Mouse (Mus musculus): ENCODE data around the gene Herc3. TPM values are rescaled to one million over a fixed set of nuclear protein-coding genes. Genes with fewer than 3 reads are reported as not detected.

The Herc3 gene
- polyA plus RNA-seq, 2 experiments: 2.4 to 3.3 TPM

DNA sequence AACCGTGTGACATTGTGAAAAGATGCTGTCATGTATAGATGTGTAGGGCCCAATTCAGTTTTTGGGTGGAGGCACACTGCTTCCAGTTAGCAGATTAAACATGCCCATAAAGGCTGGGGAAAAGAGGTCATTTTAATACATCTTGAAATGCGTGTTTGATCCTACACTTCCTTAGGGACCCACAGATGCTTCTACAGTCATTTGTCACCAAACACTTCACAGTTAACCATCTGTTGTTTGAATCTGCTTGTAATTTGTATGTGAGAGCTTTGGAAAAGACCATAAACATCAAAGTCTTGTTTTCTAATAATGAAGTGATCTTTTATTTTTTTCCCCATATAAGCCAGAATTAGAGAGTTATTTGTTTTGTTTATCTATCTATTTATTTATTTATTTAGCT, 76.5 kb downstream of the Herc3 start:
- Histone ChIP-seq H3K4me1 (replicated peaks; ENCODE audit: control insufficient read depth in 2 of 2, insufficient read depth in 2 of 2, low read length in 1 of 2) (no peaks in the 10 kb centered on the region), H3K4me2 (ENCODE audit: low read depth) (no peak overlapping the region), H3K27me3 (ENCODE audit: control insufficient read depth, insufficient read depth, low read length) (peaks cover 3% of the 10 kb centered on the region; the same call in 1 of the 2 replicates), H3K9ac (replicated peaks) (no peak overlapping the region), H3K4me3 (ENCODE audit: insufficient read depth in 1 of 2, low read depth in 2 of 2, low read length in 2 of 2) (no peak overlapping the region), H3K27ac (no peak overlapping the region), H3K9me3 (ENCODE audit: control insufficient read depth, low read length) (no peaks in the 10 kb centered on the region), H3K36me3 (replicated peaks; ENCODE audit: control insufficient read depth, insufficient read depth, low read depth) (no peaks in the 10 kb centered on the region)
- DNase-seq (ENCODE audit: low read depth in 3 of 3, low spot score in 3 of 3) (no peak), ATAC-seq (ENCODE audit: insufficient read depth) (no peak)
- WGBS (ENCODE audit: insufficient replicate concordance): 64% methylated on average over 2 of the region's 2 CpGs
- no peak for TF ChIP-seq EP300 (IDR thresholded peaks at IDR 0.05; ENCODE audit: low read depth)
- no peak for TF ChIP-seq CTCF (IDR thresholded peaks at IDR 0.05; ENCODE audit: low read depth)

DNA sequence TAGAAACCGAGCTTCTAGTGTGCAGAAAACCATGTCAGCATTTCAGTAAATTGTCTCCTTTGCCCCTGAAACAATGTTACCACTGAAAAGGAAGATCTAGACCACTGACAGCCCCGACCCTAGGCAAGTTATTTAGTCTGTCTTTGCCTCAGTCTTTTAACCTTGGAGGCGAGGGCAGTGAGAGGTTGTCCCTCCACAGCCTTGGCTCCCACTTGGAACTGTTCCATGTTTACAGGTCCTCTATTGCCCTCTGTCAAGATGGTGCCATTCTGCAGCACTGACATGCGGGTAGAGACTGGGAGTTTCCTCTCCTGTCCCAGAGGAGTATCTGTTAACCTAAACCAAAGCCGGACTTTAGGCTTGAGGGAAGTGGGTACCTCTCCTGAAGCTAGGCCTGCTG, 81.6 kb downstream of the Herc3 start:
- no peaks in the 10 kb centered on the region for H3K27me3 ChIP-seq (ENCODE audit: control insufficient read depth, insufficient read depth, low read length)
- H3K4me2 ChIP-seq (ENCODE audit: low read depth): no peak overlapping the region
- H3K36me3 ChIP-seq (replicated peaks; ENCODE audit: control insufficient read depth, insufficient read depth, low read depth): no peaks in the 10 kb centered on the region
- TF ChIP-seq EP300 (IDR thresholded peaks at IDR 0.05; ENCODE audit: low read depth) (no peak), CTCF (IDR thresholded peaks at IDR 0.05; ENCODE audit: low read depth) (no peak)
- H3K9me3 ChIP-seq (ENCODE audit: control insufficient read depth, low read length): no peaks in the 10 kb centered on the region
- 50% methylated on average over 5 of the region's 5 CpGs for WGBS (ENCODE audit: insufficient replicate concordance)
- H3K4me3 ChIP-seq (ENCODE audit: insufficient read depth in 1 of 2, low read depth in 2 of 2, low read length in 2 of 2): no peak overlapping the region
- no peak overlapping the region for H3K27ac ChIP-seq
- H3K9ac ChIP-seq (replicated peaks): no peak overlapping the region
- no peak for DNase-seq (ENCODE audit: low read depth in 3 of 3, low spot score in 3 of 3)
- 0 out of 4 replicates have a peak, but pooled peaks cover 0 to 4% of the 10 kb centered on the region in 2 experiments for H3K4me1 ChIP-seq (replicated peaks; ENCODE audit: control insufficient read depth in 2 of 2, insufficient read depth in 2 of 2, low read length in 1 of 2)
- ATAC-seq (ENCODE audit: insufficient read depth): no peak

DNA sequence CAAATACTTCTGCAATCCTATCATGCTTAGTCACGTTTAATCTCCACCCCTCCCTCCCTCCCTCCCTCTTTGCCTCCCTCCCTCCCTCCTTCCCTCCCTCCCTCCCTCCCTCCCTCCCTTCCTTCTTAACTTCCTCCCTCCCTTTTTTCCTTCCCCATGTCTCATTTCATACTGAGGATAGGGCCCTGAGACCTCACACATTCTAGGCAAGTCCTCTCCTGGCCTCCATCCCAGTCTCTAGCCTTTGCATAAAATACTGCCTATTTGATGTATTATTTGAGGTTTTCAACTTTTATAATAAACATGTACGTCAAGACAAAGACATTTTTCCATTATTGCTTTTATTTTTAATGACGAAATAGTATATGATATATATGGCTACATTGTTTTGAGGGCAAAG, 82.3 kb downstream of the Herc3 start:
- ATAC-seq (ENCODE audit: insufficient read depth): no peak
- H3K4me1 ChIP-seq (replicated peaks; ENCODE audit: control insufficient read depth in 2 of 2, insufficient read depth in 2 of 2, low read length in 1 of 2): 0 out of 4 replicates have a peak, but pooled peaks cover 0 to 4% of the 10 kb centered on the region in 2 experiments
- no peak for DNase-seq (ENCODE audit: low read depth in 3 of 3, low spot score in 3 of 3)
- H3K9ac ChIP-seq (replicated peaks): no peak overlapping the region
- H3K4me2 ChIP-seq (ENCODE audit: low read depth): no peak overlapping the region
- no peak overlapping the region for H3K4me3 ChIP-seq (ENCODE audit: insufficient read depth in 1 of 2, low read depth in 2 of 2, low read length in 2 of 2)
- WGBS (ENCODE audit: insufficient replicate concordance): 42% methylated on average over 3 of the region's 3 CpGs
- no peaks in the 10 kb centered on the region for H3K27me3 ChIP-seq (ENCODE audit: control insufficient read depth, insufficient read depth, low read length)
- no peak overlapping the region for H3K27ac ChIP-seq
- H3K36me3 ChIP-seq (replicated peaks; ENCODE audit: control insufficient read depth, insufficient read depth, low read depth): no peaks in the 10 kb centered on the region
- TF ChIP-seq EP300 (IDR thresholded peaks at IDR 0.05; ENCODE audit: low read depth): no peak
- no peak for TF ChIP-seq CTCF (IDR thresholded peaks at IDR 0.05; ENCODE audit: low read depth)
- H3K9me3 ChIP-seq (ENCODE audit: control insufficient read depth, low read length): no peaks in the 10 kb centered on the region

DNA sequence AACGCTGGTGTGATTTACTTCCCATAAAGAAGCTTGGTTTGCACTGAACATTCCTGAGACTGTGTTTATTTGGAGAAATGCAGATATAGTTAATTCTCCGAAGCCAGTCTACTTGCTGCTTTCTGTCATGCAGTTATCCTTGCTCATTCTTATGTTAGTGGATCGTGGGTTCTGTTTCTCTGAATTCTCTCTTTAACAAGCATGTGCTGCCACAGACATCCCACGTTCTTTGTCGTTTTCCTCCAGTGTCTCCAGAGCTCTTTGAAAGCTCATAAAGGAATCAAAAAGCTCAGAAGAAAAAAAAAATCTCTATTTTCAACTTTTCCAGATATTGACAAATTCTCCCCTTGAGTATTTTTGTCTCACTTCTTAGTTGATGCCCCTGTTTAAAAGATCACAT, 82.7 kb downstream of the Herc3 start:
- ATAC-seq (ENCODE audit: insufficient read depth): no peak
- H3K9ac ChIP-seq (replicated peaks): no peak overlapping the region
- no peak overlapping the region for H3K27ac ChIP-seq
- H3K4me2 ChIP-seq (ENCODE audit: low read depth): no peak overlapping the region
- H3K27me3 ChIP-seq (ENCODE audit: control insufficient read depth, insufficient read depth, low read length): no peaks in the 10 kb centered on the region
- no peaks in the 10 kb centered on the region for H3K9me3 ChIP-seq (ENCODE audit: control insufficient read depth, low read length)
- 0 out of 4 replicates have a peak, but pooled peaks cover 0 to 4% of the 10 kb centered on the region in 2 experiments for H3K4me1 ChIP-seq (replicated peaks; ENCODE audit: control insufficient read depth in 2 of 2, insufficient read depth in 2 of 2, low read length in 1 of 2)
- no peak overlapping the region for H3K4me3 ChIP-seq (ENCODE audit: insufficient read depth in 1 of 2, low read depth in 2 of 2, low read length in 2 of 2)
- no peak for DNase-seq (ENCODE audit: low read depth in 3 of 3, low spot score in 3 of 3)
- TF ChIP-seq EP300 (IDR thresholded peaks at IDR 0.05; ENCODE audit: low read depth) (no peak), CTCF (IDR thresholded peaks at IDR 0.05; ENCODE audit: low read depth) (no peak)
- WGBS (ENCODE audit: insufficient replicate concordance): 67% methylated on average over 5 of the region's 5 CpGs
- no peaks in the 10 kb centered on the region for H3K36me3 ChIP-seq (replicated peaks; ENCODE audit: control insufficient read depth, insufficient read depth, low read depth)

DNA sequence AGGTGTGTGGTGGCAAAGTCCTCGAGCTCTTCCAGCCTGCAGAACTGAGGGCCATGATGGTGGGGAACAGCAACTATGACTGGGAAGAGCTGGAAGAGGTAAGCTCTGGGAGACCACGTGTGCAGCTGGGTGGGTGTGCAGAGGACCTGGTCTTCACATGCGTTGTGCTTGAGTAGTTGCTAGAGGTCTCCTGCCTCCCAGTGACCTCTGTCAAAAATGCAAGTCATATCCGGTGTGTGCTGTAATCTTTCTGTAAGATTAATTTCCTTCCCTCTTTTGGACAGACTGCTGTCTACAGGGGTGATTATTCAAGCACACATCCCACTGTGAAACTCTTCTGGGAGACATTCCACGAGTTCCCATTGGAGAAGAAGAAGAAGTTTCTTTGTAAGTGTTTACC, 85.2 kb downstream of the Herc3 start:
- H3K4me1 ChIP-seq (replicated peaks; ENCODE audit: control insufficient read depth in 2 of 2, insufficient read depth in 2 of 2, low read length in 1 of 2): 0 out of 4 replicates have a peak, but pooled peaks cover 0 to 4% of the 10 kb centered on the region in 2 experiments
- TF ChIP-seq EP300 (IDR thresholded peaks at IDR 0.05; ENCODE audit: low read depth) (no peak), CTCF (IDR thresholded peaks at IDR 0.05; ENCODE audit: low read depth) (no peak)
- H3K27me3 ChIP-seq (ENCODE audit: control insufficient read depth, insufficient read depth, low read length): no peaks in the 10 kb centered on the region
- DNase-seq (ENCODE audit: low read depth in 3 of 3, low spot score in 3 of 3): no peak
- WGBS (ENCODE audit: insufficient replicate concordance): 23% methylated on average over 5 of the region's 5 CpGs
- H3K9me3 ChIP-seq (ENCODE audit: control insufficient read depth, low read length): no peaks in the 10 kb centered on the region
- H3K4me3 ChIP-seq (ENCODE audit: insufficient read depth in 1 of 2, low read depth in 2 of 2, low read length in 2 of 2): no peak overlapping the region
- no peaks in the 10 kb centered on the region for H3K36me3 ChIP-seq (replicated peaks; ENCODE audit: control insufficient read depth, insufficient read depth, low read depth)
- H3K9ac ChIP-seq (replicated peaks): no peak overlapping the region
- no peak overlapping the region for H3K4me2 ChIP-seq (ENCODE audit: low read depth)
- ATAC-seq (ENCODE audit: insufficient read depth): no peak
- no peak overlapping the region for H3K27ac ChIP-seq

Data from liver, embryonic 14.5 days (tissue).